Mouse (Mus musculus) lung, postnatal 0 days (tissue): ENCODE measurements around the gene Wdr62. TPM values are rescaled to one million over a fixed set of nuclear protein-coding genes. Genes with fewer than 3 reads are reported as not detected.

Experiments
- ATAC-seq: fragments of 200-750 bp; cut with Nextera tagmentation; 2 replicates; pipeline ENCODE4 v1.8.0; 2017; ENCODE audit warnings: moderate library complexity
- DNase-seq: peaks from one replicate; pipeline ENCODE4 v3.0.0-alpha.2; 2016; ENCODE audit warnings: low spot score
- H3K27ac ChIP-seq: fragments of 300-500 bp; sonication (generic); 2 replicates; pipeline ENCODE4 v1.5.1; 2014; ENCODE audit warnings: antibody characterized with exemption, mild to moderate bottlenecking, low read length, mixed read lengths
- H3K27me3 ChIP-seq: fragments of 300-500 bp; sonication (generic); replicated peaks from 2 replicates; pipeline ENCODE4 v1.6.1; 2014; ENCODE audit warnings: low read length, mixed read lengths; ENCODE audit not compliant: insufficient read depth
- H3K36me3 ChIP-seq: fragments of 300-500 bp; sonication (generic); 2 replicates; pipeline ENCODE4 v1.6.1; 2014; ENCODE audit warnings: low read length, mixed read lengths; ENCODE audit not compliant: insufficient read depth
- H3K4me1 ChIP-seq: fragments of 300-500 bp; sonication (generic); 2 replicates; pipeline ENCODE4 v1.6.1; 2014; ENCODE audit warnings: antibody characterized with exemption, low read depth, low read length, mixed read lengths; ENCODE audit not compliant: insufficient read depth
- H3K4me2 ChIP-seq: fragments of 300-500 bp; sonication (generic); replicated peaks from 2 replicates; pipeline ENCODE4 v1.6.1; 2014; ENCODE audit warnings: low read depth, mild to moderate bottlenecking, low read length, moderate library complexity, mixed read lengths
- H3K4me3 ChIP-seq: fragments of 300-500 bp; sonication (generic); 2 replicates; pipeline ENCODE4 v1.5.1; 2014; ENCODE audit warnings: low read depth, low read length
- H3K9ac ChIP-seq: fragments of 300-500 bp; sonication (generic); replicated peaks from 2 replicates; pipeline ENCODE4 v1.6.1; 2014; ENCODE audit warnings: low read depth, mild to moderate bottlenecking
- H3K9me3 ChIP-seq: fragments of 300-500 bp; sonication (generic); 2 replicates; pipeline ENCODE4 v1.6.1; 2016; ENCODE audit warnings: low read length, mixed read lengths
- CTCF ChIP-seq: IDR thresholded peaks from 2 replicates; pipeline ENCODE4 v1.5.1; 2016; ENCODE audit warnings: antibody characterized with exemption, mild to moderate bottlenecking
- EP300 ChIP-seq: IDR thresholded peaks from 2 replicates; pipeline ENCODE4 v1.6.1; 2016; ENCODE audit warnings: antibody characterized with exemption, mild to moderate bottlenecking, control low read depth
- WGBS: fragments of 180-500 bp; shearing (Covaris S2); extraction: QIAGEN DNeasy Blood & Tissue Kit; methylation state at CpG from one replicate; pipeline ENCODE4 v1.1.7; 2014; 5-methylcytosine and 5-hydroxymethylcytosine counted together
- polyA plus RNA-seq: library from polyadenylated mRNA; unstranded; fragments of >200 nt; fragmentation: Nextera tagmentation; extraction: Ambion mirVana; gene quantifications from 2 replicates; pipeline ENCODE4 v1.2.1, GENCODE M21; 2015

Wdr62 gene
- polyA plus RNA-seq, 1 experiment from 2014 or later = 2.7 TPM

GRCm38 (mm10) chr7:30308076-30309005 is 28.1 kb upstream of the Wdr62 start, which contains the start of gene Alkbh6:
Alkbh6 (plus strand) TSS chr7:30308717.
- H3K9ac ChIP-seq = peak within 1 kb of the TSS; percentile 30
- peaks cover 6% of the 10 kb centered on the region; the same call in 1 of the 2 replicates for H3K4me1 ChIP-seq
- ATAC-seq (peak; percentile 100), DNase-seq (peak; percentile 99)
- H3K4me3 ChIP-seq = peak within 1 kb of the TSS; percentile 55
- no peaks in the 10 kb centered on the region for H3K36me3 ChIP-seq
- TF ChIP-seq EP300 (no peak), CTCF (no peak; the same call in 1 of the 2 replicates)
- H3K27ac ChIP-seq = peak within 1 kb of the TSS; percentile 33
- WGBS = 4% methylated on average over 27 of the region's 27 CpGs
- peak within 1 kb of the TSS; percentile 80 for H3K4me2 ChIP-seq
- no peaks in the 10 kb centered on the region for H3K9me3 ChIP-seq
- no peaks in the 10 kb centered on the region for H3K27me3 ChIP-seq

- no peak overlapping the region for H3K4me2 ChIP-seq
- H3K4me3 ChIP-seq = no peak overlapping the region
- H3K27ac ChIP-seq = no peak overlapping the region
- WGBS = 79% methylated on average over 12 of the region's 16 CpGs
- TF ChIP-seq EP300 = no peak
- TF ChIP-seq CTCF = peak; percentile 56
- H3K4me1 ChIP-seq = peaks cover 6% of the 10 kb centered on the region; the same call in 1 of the 2 replicates
- ATAC-seq = no peak
- no peak overlapping the region for H3K9ac ChIP-seq
- H3K36me3 ChIP-seq = no peaks in the 10 kb centered on the region
- no peak for DNase-seq
- H3K27me3 ChIP-seq = no peaks in the 10 kb centered on the region
- no peaks in the 10 kb centered on the region for H3K9me3 ChIP-seq
Observed at GRCm38 (mm10) chr7:30306083-30306779, 26.0 kb upstream of the Wdr62 start.

- no peak overlapping the region for H3K27ac ChIP-seq
- no peak overlapping the region for H3K9ac ChIP-seq
- ATAC-seq (no peak), DNase-seq (peak; percentile 40)
- whole genome bisulfite sequencing = 42% methylated on average over 3 of the region's 3 CpGs
- no peaks in the 10 kb centered on the region for H3K27me3 ChIP-seq
- TF ChIP-seq EP300 (no peak), CTCF (peak; percentile 71)
- H3K4me1 ChIP-seq = no peaks in the 10 kb centered on the region
- no peaks in the 10 kb centered on the region for H3K9me3 ChIP-seq
- no peak overlapping the region for H3K4me2 ChIP-seq
- H3K36me3 ChIP-seq = no peaks in the 10 kb centered on the region
- no peak overlapping the region for H3K4me3 ChIP-seq
Observed at GRCm38 (mm10) chr7:30300914-30301313, 20.7 kb upstream of the Wdr62 start.

- no peak for DNase-seq
- no peaks in the 10 kb centered on the region for H3K27me3 ChIP-seq
- WGBS = 83% methylated on average over 16 of the region's 16 CpGs
- no peak for ATAC-seq
- H3K9ac ChIP-seq = no peak overlapping the region
- H3K9me3 ChIP-seq = no peaks in the 10 kb centered on the region
- no peak for TF ChIP-seq CTCF
- no peak for TF ChIP-seq EP300
- H3K36me3 ChIP-seq = no peaks in the 10 kb centered on the region
- H3K27ac ChIP-seq = no peak overlapping the region
- H3K4me1 ChIP-seq = no peaks in the 10 kb centered on the region
- no peak overlapping the region for H3K4me3 ChIP-seq
- no peak overlapping the region for H3K4me2 ChIP-seq
Observed at GRCm38 (mm10) chr7:30297266-30297665, 17.0 kb upstream of the Wdr62 start.

- Histone ChIP-seq H3K27ac (no peak overlapping the region), H3K4me3 (no peak overlapping the region), H3K36me3 (no peaks in the 10 kb centered on the region), H3K27me3 (no peaks in the 10 kb centered on the region), H3K9ac (no peak overlapping the region), H3K4me1 (no peaks in the 10 kb centered on the region), H3K9me3 (no peaks in the 10 kb centered on the region), H3K4me2 (no peak overlapping the region)
- TF ChIP-seq CTCF (no peak), EP300 (no peak)
- WGBS = 85% methylated on average over 15 of the region's 15 CpGs
- ATAC-seq (no peak), DNase-seq (no peak)
Observed at GRCm38 (mm10) chr7:30296816-30297215, 16.6 kb upstream of the Wdr62 start.

GRCm38 (mm10) chr7:30295103-30295502 is 14.9 kb upstream of the Wdr62 start:
- Histone ChIP-seq H3K4me1 (no peaks in the 10 kb centered on the region), H3K4me2 (no peak overlapping the region), H3K27ac (no peak overlapping the region), H3K9ac (no peak overlapping the region), H3K27me3 (no peaks in the 10 kb centered on the region), H3K4me3 (no peak overlapping the region), H3K9me3 (no peaks in the 10 kb centered on the region), H3K36me3 (no peaks in the 10 kb centered on the region)
- DNase-seq (peak; percentile 68), ATAC-seq (peak; percentile 80)
- WGBS = 39% methylated on average over 10 of the region's 10 CpGs
- TF ChIP-seq CTCF = no peak
- TF ChIP-seq EP300 = no peak
